Mouse (Mus musculus) erythroblast, embryonic 14.5 days (primary cell): Measurements from ENCODE around the gene Cd72.

Experiments
- GATA1 ChIP-seq: IDR thresholded peaks from 2 replicates; pipeline ENCODE4 v1.6.1; 2012; ENCODE audit warnings: low read length, inconsistent platforms, mixed read lengths
- TAL1 ChIP-seq: IDR thresholded peaks from 3 replicates; pipeline ENCODE4 v1.6.1; 2012; ENCODE audit warnings: low read length, inconsistent platforms, mixed read lengths

GRCm38 (mm10) chr4:43418450-43418849, 36.0 kb downstream of the Cd72 start:
- TF ChIP-seq GATA1 (no peak), TAL1 (no peak)
